Mouse (Mus musculus) ES-Bruce4 (cell line): Measurements from ENCODE around the gene E2f4.

ENCODE experiments used
- CTCF ChIP-seq: IDR thresholded peaks from one replicate; pipeline ENCODE4 v1.8.1; 2011; ENCODE audit warnings: low read depth, low read length
- POLR2A ChIP-seq: IDR thresholded peaks from one replicate; pipeline ENCODE4 v1.8.1; 2011; ENCODE audit warnings: low read length; ENCODE audit not compliant: insufficient read depth

DNA sequence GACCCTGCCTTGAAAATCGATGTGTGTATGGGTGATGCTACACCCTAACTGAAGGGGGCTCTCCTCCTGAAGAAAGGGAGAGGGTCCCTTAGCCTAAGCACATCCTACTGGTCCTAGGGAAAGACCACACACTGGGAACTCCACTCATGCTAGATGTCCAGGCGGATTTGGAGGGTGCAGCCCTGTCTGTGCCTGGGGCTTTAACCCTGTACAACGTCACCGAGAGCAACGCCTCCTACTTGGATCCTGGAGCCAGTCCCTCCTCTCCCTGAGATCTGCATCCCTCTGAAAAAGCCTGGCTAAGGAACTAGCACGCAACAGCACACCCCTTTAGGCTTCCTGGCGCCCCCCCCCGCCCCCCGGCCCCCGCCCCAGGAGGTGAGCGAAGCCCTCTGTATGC, 22.1 kb upstream of the E2f4 start:
- no peak for TF ChIP-seq POLR2A
- TF ChIP-seq CTCF: no peak
